Mouse (Mus musculus) forebrain, embryonic 14.5 days (tissue): ENCODE results near the gene Zic5. TPM values are rescaled to one million over a fixed set of nuclear protein-coding genes. Genes with fewer than 3 reads are reported as not detected.

Source experiments
- ATAC-seq: fragments of 200-750 bp; cut with Nextera tagmentation; 2 replicates; pipeline ENCODE4 v1.8.0; 2017; ENCODE audit warnings: mild to moderate bottlenecking, moderate library complexity
- DNase-seq: peaks from one replicate; pipeline ENCODE4 v3.0.0-alpha.2; 2015; ENCODE audit warnings: low spot score
- H3K27ac ChIP-seq: fragments of 300-500 bp; sonication (generic); 2 replicates; pipeline ENCODE4 v1.5.1; 2014; ENCODE audit warnings: low read depth, mild to moderate bottlenecking, control low read depth, low read length, moderate library complexity
- H3K27me3 ChIP-seq: fragments of 300-500 bp; sonication (generic); replicated peaks from 2 replicates; pipeline ENCODE4 v1.6.1; 2014; ENCODE audit warnings: low read length, control low read depth, mixed read lengths; ENCODE audit not compliant: control insufficient read depth, insufficient read depth
- H3K36me3 ChIP-seq: fragments of 300-500 bp; sonication (generic); 2 replicates; pipeline ENCODE4 v1.6.1; 2014; ENCODE audit warnings: low read length, control low read depth; ENCODE audit not compliant: control insufficient read depth, insufficient read depth
- H3K4me1 ChIP-seq: fragments of 300-500 bp; sonication (generic); 2 replicates; pipeline ENCODE4 v1.6.1; 2014; ENCODE audit warnings: antibody characterized with exemption, low read length, control low read depth; ENCODE audit not compliant: control insufficient read depth, insufficient read depth
- H3K4me2 ChIP-seq: fragments of 300-500 bp; sonication (generic); 2 replicates; pipeline ENCODE4 v1.6.1; 2014; ENCODE audit warnings: mild to moderate bottlenecking, control low read depth, low read length
- H3K4me3 ChIP-seq: fragments of 300-500 bp; sonication (generic); 2 replicates; pipeline ENCODE4 v1.5.1; 2014; ENCODE audit warnings: low read depth, low read length, control low read depth
- H3K9ac ChIP-seq: fragments of 300-500 bp; sonication (generic); 2 replicates; pipeline ENCODE4 v1.6.1; 2014; ENCODE audit warnings: mild to moderate bottlenecking, low read length, control low read depth, moderate library complexity
- H3K9me3 ChIP-seq: fragments of 300-500 bp; sonication (generic); replicated peaks from 2 replicates; pipeline ENCODE4 v1.6.1; 2016; ENCODE audit warnings: low read length, control low read depth, mixed read lengths; ENCODE audit not compliant: control insufficient read depth
- WGBS: fragments of 180-500 bp; shearing (Covaris S2); extraction: QIAGEN DNeasy Blood & Tissue Kit; methylation state at CpG from one replicate; pipeline ENCODE4 v1.1.7; 2014; 5-methylcytosine and 5-hydroxymethylcytosine counted together
- polyA plus RNA-seq: library from polyadenylated mRNA; unstranded; fragments of >200 nt; fragmentation: Nextera tagmentation; extraction: Ambion mirVana; gene quantifications from 2 replicates; pipeline ENCODE4 v1.2.1, GENCODE M21; 2014

Zic5 gene
- polyA plus RNA-seq, 1 experiment from 2014 or later, result 9.5 TPM

DNA sequence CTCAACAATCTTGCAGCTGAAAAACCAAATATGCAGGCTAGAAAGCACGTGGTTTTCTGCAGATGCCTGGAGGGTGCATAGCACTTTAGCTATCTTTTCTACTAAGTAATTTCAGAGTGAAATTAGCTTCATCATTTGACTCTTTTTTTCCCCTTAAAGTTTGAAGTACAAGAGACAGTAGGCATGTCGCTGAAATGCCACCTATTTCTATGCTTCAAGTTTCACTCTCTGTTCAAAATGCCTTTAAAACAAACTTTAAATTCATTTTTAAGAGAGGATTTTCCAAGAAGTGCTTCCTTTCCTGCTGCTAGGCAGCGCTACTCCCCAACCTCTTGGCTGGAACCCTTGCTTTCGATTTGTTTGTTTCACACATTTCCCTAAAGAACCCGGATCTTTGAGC lies 23.6 kb upstream of the Zic5 start:
- Histone ChIP-seq H3K9me3 (no peaks in the 10 kb centered on the region), H3K4me2 (peak overlapping the region; percentile 51), H3K27me3 (peaks cover 41% of the 10 kb centered on the region), H3K27ac (no peak overlapping the region), H3K9ac (peak overlapping the region; percentile 21; the same call in 1 of the 2 replicates), H3K4me3 (peak overlapping the region; percentile 12; the same call in 1 of the 2 replicates), H3K36me3 (no peaks in the 10 kb centered on the region), H3K4me1 (peaks cover 3% of the 10 kb centered on the region; the same call in 1 of the 2 replicates)
- WGBS, result 1% methylated on average over 5 of the region's 5 CpGs
- DNase-seq (peak; percentile 64), ATAC-seq (no peak)

DNA sequence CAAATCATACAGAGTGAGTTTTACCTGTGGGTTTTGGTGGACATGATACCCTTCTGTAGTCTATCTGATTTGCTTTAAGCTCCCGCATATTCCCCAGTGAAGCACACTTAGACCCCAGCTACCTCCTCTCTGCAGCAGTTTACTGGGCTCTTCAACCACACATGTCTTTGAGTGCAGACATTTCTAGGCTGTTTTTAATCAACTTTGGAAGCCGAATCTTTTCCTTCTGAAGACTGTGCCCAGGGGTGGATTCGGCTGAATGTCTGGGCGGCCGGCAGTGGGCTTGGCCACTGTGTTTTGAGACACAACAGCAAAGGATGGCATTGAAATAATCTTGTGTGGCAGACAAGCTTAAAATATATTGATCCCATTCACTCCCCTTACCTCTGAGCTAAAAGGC lies 21.9 kb upstream of the Zic5 start:
- 30% methylated on average over 5 of the region's 5 CpGs for WGBS

GRCm38 (mm10) chr14:122486611-122487010 lies 21.1 kb upstream of the Zic5 start:
- H3K4me1 ChIP-seq, result peaks cover 10% of the 10 kb centered on the region; the same call in 1 of the 2 replicates
- WGBS, result 58% methylated on average over 1 of the region's 1 CpGs
- H3K4me2 ChIP-seq, result no peak overlapping the region
- DNase-seq (peak; percentile 6), ATAC-seq (no peak)
- peaks cover 54% of the 10 kb centered on the region for H3K27me3 ChIP-seq
- H3K36me3 ChIP-seq, result no peaks in the 10 kb centered on the region
- H3K4me3 ChIP-seq, result no peak overlapping the region
- H3K27ac ChIP-seq, result no peak overlapping the region
- H3K9me3 ChIP-seq, result no peaks in the 10 kb centered on the region
- H3K9ac ChIP-seq, result no peak overlapping the region

More for the DNA sequence above, 21.9 kb upstream of the Zic5 start:
- no peaks in the 10 kb centered on the region for H3K36me3 ChIP-seq
- no peaks in the 10 kb centered on the region for H3K9me3 ChIP-seq
- no peak overlapping the region for H3K4me3 ChIP-seq
- no peak overlapping the region for H3K9ac ChIP-seq
- H3K4me2 ChIP-seq, result 0 out of 2 replicates have a peak overlapping the region, but pooled peaks have one; percentile 4
- DNase-seq (peak; percentile 10), ATAC-seq (no peak)
- H3K27me3 ChIP-seq, result peaks cover 53% of the 10 kb centered on the region
- no peak overlapping the region for H3K27ac ChIP-seq
- H3K4me1 ChIP-seq, result peaks cover 7% of the 10 kb centered on the region; the same call in 1 of the 2 replicates

DNA sequence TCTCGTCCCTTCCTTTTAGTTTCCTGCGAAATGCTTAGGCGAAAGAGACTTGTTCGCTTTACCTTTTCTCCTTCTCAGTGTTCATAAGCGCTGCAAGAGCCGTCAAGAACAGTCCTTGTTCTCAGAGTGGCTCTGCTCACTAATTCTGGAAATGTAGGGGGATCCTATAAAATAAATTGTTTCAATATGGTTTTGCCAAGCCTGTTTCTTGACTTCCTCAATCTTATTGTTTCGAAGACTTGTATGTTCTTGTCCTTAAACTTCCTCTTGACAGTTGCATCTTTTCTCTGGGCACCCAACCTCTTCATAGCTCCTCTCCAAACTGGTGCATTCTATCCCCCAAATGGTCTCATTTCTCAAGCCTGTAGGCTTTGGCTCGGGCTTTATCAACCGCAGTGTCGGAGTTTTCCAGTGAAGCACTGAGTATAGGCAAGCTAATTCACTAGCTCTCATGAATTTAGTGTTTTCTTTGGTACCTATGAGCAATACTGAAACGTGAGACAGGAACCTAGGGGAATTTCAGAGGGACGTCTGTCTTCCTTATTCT lies 20.2 kb upstream of the Zic5 start:
- ATAC-seq (no peak), DNase-seq (peak; percentile 37)
- Histone ChIP-seq H3K4me2 (peak overlapping the region; percentile 73), H3K9me3 (no peaks in the 10 kb centered on the region), H3K4me3 (0 out of 2 replicates have a peak overlapping the region, but pooled peaks have one; percentile 1), H3K9ac (peak overlapping the region; percentile 26; the same call in 1 of the 2 replicates), H3K36me3 (no peaks in the 10 kb centered on the region), H3K4me1 (peaks cover 12% of the 10 kb centered on the region; the same call in 1 of the 2 replicates), H3K27ac (peak overlapping the region; percentile 66), H3K27me3 (peaks cover 54% of the 10 kb centered on the region)
- WGBS, result 17% methylated on average over 12 of the region's 12 CpGs

GRCm38 (mm10) chr14:122484844-122485551 lies 19.5 kb upstream of the Zic5 start:
- H3K4me3 ChIP-seq, result peak overlapping the region; percentile 1; the same call in 1 of the 2 replicates
- 8% methylated on average over 24 of the region's 24 CpGs for WGBS

GRCm38 (mm10) chr14:122484458-122484843 lies 19.0 kb upstream of the Zic5 start:
- H3K36me3 ChIP-seq, result no peaks in the 10 kb centered on the region
- no peak for DNase-seq
- H3K4me1 ChIP-seq, result peaks cover 9% of the 10 kb centered on the region; the same call in 1 of the 2 replicates
- peak overlapping the region; percentile 73 for H3K4me2 ChIP-seq
- H3K27me3 ChIP-seq, result peaks cover 57% of the 10 kb centered on the region
- H3K9ac ChIP-seq, result peak overlapping the region; percentile 75
- no peak for ATAC-seq
- 32% methylated on average over 4 of the region's 4 CpGs for WGBS
- H3K27ac ChIP-seq, result peak overlapping the region; percentile 66
- H3K4me3 ChIP-seq, result peak overlapping the region; percentile 3; the same call in 1 of the 2 replicates
- H3K9me3 ChIP-seq, result no peaks in the 10 kb centered on the region

More at GRCm38 (mm10) chr14:122484844-122485551, 19.5 kb upstream of the Zic5 start:
- Histone ChIP-seq H3K4me1 (peaks cover 9% of the 10 kb centered on the region; the same call in 1 of the 2 replicates), H3K27me3 (peaks cover 57% of the 10 kb centered on the region), H3K9me3 (no peaks in the 10 kb centered on the region), H3K4me2 (peak overlapping the region; percentile 73), H3K36me3 (no peaks in the 10 kb centered on the region), H3K9ac (peak overlapping the region; percentile 37), H3K27ac (peak overlapping the region; percentile 66)
- ATAC-seq (peak; percentile 21; the same call in 1 of the 2 replicates), DNase-seq (peak; percentile 56)

- ATAC-seq (no peak), DNase-seq (peak; percentile 43)
- H3K9ac ChIP-seq, result peak overlapping the region; percentile 75
- peaks cover 1% of the 10 kb centered on the region; the same call in 1 of the 2 replicates for H3K36me3 ChIP-seq
- 27% methylated on average over 18 of the region's 18 CpGs for WGBS
- peak overlapping the region; percentile 73 for H3K4me2 ChIP-seq
- peaks cover 57% of the 10 kb centered on the region for H3K27me3 ChIP-seq
- peaks cover 9% of the 10 kb centered on the region; the same call in 1 of the 2 replicates for H3K4me1 ChIP-seq
- H3K9me3 ChIP-seq, result no peaks in the 10 kb centered on the region
- H3K4me3 ChIP-seq, result peak overlapping the region; percentile 3; the same call in 1 of the 2 replicates
- H3K27ac ChIP-seq, result peak overlapping the region; percentile 66
Observed at GRCm38 (mm10) chr14:122483556-122484421, 18.3 kb upstream of the Zic5 start.

- Histone ChIP-seq H3K4me1 (peaks cover 9% of the 10 kb centered on the region; the same call in 1 of the 2 replicates), H3K9me3 (no peaks in the 10 kb centered on the region), H3K4me3 (peak overlapping the region; percentile 49), H3K9ac (peak overlapping the region; percentile 75), H3K4me2 (peak overlapping the region; percentile 73), H3K36me3 (peaks cover 7% of the 10 kb centered on the region; the same call in 1 of the 2 replicates), H3K27me3 (peaks cover 57% of the 10 kb centered on the region), H3K27ac (peak overlapping the region; percentile 52)
- no peak for ATAC-seq
- DNase-seq, result peak; percentile 22
- 20% methylated on average over 5 of the region's 5 CpGs for WGBS
Observed at GRCm38 (mm10) chr14:122483024-122483385, 17.5 kb upstream of the Zic5 start.
